Mouse (Mus musculus): ENCODE data around the gene Nup62. TPM values are rescaled to one million over a fixed set of nuclear protein-coding genes. Genes with fewer than 3 reads are reported as not detected.

Nup62 gene
- polyA plus RNA-seq (2012; rRNA removed): 41.2 and 48.8 TPM in 2 replicates

GRCm38 (mm10) chr7:44815721-44816469 lies at the start of gene Nup62, which contains the start of gene Il4i1:
TSS of gene Nup62 (plus strand) at chr7:44816088.
TSS of gene Il4i1 (plus strand) at chr7:44816387.

GRCm38 (mm10) chr7:44816470-44817021 lies 658 bp downstream of the Nup62 start, which contains the start of gene Atf5:
TSS of gene Atf5 (minus strand) at chr7:44816658.

DNA sequence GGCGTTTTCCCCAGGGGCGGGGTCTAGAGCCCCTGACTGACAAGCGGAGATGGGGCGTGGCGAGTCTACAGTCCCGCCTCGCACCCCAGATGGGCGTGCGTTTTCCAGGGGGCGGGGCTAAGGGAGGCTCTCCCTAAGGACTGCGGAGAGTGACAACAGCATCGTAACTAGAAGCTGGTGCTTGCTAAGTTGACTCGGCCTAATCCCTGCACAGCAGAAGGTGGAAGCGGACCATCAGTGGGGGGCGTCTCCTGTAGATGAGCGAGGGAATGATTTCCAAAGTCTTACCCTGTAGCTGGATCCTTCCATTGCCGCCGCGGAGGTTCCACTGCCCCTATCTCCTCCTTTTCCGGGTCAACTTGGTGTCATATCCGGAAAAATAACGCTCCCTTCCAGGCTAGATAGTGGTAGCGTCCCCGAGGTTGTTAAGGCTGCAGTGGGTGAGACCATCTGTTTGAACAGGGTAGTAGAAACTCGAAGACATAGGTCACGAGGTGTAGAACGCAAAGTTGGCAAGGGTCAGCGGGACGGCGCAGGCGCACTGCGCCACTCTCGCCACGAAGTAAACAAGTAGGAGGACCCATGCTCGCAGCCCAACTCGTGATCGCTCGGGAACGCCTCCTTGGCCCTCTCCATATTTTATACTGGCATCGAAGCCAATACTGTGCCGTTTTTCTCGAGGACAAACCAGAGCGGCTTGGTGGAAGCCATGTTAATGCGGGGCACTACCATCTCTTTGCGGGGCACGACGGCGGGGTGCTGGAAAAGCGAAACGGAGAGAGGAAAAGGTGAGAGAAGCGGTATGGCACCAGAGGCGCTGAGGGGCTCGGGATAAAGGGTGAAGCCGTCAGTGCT lies 32.9 kb downstream of the Nup62 start, which contains the start of the genes Akt1s1 and Tbc1d17:
Gene Akt1s1, plus strand, starts transcription at position 431 of the 855 bp plus-strand sequence.
Gene Tbc1d17, minus strand, starts transcription at position 519 of the 855 bp plus-strand sequence.

DNA sequence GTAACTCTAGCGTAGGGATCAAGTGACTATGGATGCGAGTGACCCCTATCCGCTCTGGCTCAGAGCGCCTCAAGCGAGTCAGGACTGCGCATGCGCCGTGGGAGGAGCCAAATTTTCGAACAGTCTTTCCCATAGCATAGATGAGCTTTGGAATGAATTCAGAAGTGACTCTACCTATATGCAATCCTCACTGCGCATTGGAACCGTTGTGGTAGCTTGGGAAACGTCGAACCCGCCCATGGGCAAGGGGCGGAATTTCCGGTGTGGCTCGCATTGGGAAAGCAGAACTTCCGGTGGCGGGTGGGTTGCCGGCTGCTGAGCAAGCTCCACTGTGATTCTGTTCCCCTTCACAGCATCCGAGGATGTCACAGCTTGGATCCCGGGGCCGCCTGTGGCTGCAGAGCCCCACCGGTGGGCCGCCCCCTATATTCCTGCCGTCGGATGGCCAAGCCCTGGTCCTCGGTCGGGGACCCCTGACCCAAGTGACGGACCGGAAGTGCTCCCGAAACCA lies 41.2 kb downstream of the Nup62 start, which contains the start of gene Pnkp:
Gene Pnkp, plus strand, starts transcription at position 98 of the 511 bp plus-strand sequence.

DNA sequence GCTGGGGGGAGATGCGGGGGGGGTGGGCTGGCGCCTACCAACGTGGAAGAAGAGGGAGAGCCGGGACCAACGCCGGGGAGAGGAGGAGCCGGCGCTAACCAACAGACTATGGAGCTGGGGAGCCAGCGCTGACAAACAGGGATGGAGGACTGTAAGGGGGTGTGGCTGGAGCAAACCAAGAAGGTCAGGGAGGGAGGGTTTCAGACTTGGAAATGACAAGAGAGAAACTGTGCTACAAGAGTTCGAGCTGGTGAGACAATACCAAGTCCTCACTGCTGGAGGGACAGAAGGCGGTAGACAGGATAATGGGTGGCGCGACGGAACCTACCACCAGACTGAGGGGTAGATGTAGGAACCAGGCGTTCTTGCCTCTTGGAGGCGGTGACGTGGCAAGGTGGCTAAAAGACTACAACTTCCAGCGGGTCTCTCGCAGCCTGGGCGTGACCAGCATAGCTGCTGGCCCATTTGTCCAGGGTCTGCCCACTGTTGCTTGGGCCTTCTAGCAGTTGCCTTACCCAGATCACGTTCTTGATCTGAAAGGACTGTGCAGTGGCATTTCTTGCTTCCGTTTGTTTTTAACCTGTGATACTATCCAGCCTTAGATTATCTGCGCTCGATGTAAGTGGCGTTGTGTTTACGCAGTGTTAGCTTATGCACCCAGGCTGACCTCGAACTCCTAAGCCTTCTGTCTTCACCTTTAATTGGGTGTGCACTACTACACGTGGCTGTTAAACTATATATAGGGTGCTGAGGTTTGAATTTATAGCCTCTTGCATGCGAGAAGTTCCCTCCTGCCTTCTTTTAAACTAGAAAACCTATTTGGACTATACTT lies 54.0 kb downstream of the Nup62 start, which contains the start of gene Ptov1:
Gene Ptov1, minus strand, starts transcription at position 92 of the 832 bp plus-strand sequence.

Other genes with a start within 250 kb of the Nup62 start
- gene Napsa, start 243.7 kb upstream of the Nup62 start, polyA plus RNA-seq (2012; rRNA removed): 3.9 and 5.2 TPM in 2 replicates
- gene Kcnc3, start 225.4 kb upstream of the Nup62 start, polyA plus RNA-seq (2012; rRNA removed): 0.16 and 0.24 TPM in 2 replicates
- 0.08 and 0.23 TPM in 2 replicates for gene Myh14, start 145.2 kb upstream of the Nup62 start, polyA plus RNA-seq (2012; rRNA removed)
- gene Izumo2, start 107.3 kb upstream of the Nup62 start, polyA plus RNA-seq (2012; rRNA removed): not detected in 2 replicates
- gene Vrk3, start 67.7 kb upstream of the Nup62 start, polyA plus RNA-seq (2012; rRNA removed): 20.0 and 23.5 TPM in 2 replicates
- 0.95 and 1.0 TPM in 2 replicates for gene Zfp473, start 65.0 kb upstream of the Nup62 start, polyA plus RNA-seq (2012; rRNA removed)
- 0.40 and 0.41 TPM in 2 replicates for gene Il4i1, start 299 bp downstream of the Nup62 start, polyA plus RNA-seq (2012; rRNA removed)
- gene Atf5, start 570 bp downstream of the Nup62 start, polyA plus RNA-seq (2012; rRNA removed): 27.2 and 29.9 TPM in 2 replicates
- gene Akt1s1, start 32.9 kb downstream of the Nup62 start, polyA plus RNA-seq (2012; rRNA removed): 22.9 and 23.0 TPM in 2 replicates
- 14.0 and 15.9 TPM in 2 replicates for gene Tbc1d17, start 33.0 kb downstream of the Nup62 start, polyA plus RNA-seq (2012; rRNA removed)
- 13.6 and 14.4 TPM in 2 replicates for gene Pnkp, start 41.1 kb downstream of the Nup62 start, polyA plus RNA-seq (2012; rRNA removed)
- gene Ptov1, start 53.7 kb downstream of the Nup62 start, polyA plus RNA-seq (2012; rRNA removed): 43.8 and 45.4 TPM in 2 replicates
- 25.1 and 29.4 TPM in 2 replicates for gene Med25, start 76.6 kb downstream of the Nup62 start, polyA plus RNA-seq (2012; rRNA removed)
- gene Fuz, start 80.0 kb downstream of the Nup62 start, polyA plus RNA-seq (2012; rRNA removed): 4.5 and 5.3 TPM in 2 replicates
- 59.2 and 68.7 TPM in 2 replicates for gene Ap2a1, start 113.4 kb downstream of the Nup62 start, polyA plus RNA-seq (2012; rRNA removed)
- gene Tsks, start 127.1 kb downstream of the Nup62 start, polyA plus RNA-seq (2012; rRNA removed): 0.10 TPM in 1 of 2 replicates, not detected in the other
- 1.8 and 2.3 TPM in 2 replicates for gene Cpt1c, start 158.8 kb downstream of the Nup62 start, polyA plus RNA-seq (2012; rRNA removed)
- 163 and 176 TPM in 2 replicates for gene Prmt1, start 170.5 kb downstream of the Nup62 start, polyA plus RNA-seq (2012; rRNA removed)
- 38.0 and 41.0 TPM in 2 replicates for gene Irf3, start 181.6 kb downstream of the Nup62 start, polyA plus RNA-seq (2012; rRNA removed)
- 10.2 and 11.7 TPM in 2 replicates for gene Bcl2l12, start 182.6 kb downstream of the Nup62 start, polyA plus RNA-seq (2012; rRNA removed)
- 15.6 and 17.5 TPM in 2 replicates for gene Scaf1, start 200.3 kb downstream of the Nup62 start, polyA plus RNA-seq (2012; rRNA removed)
- gene Rras, start 201.9 kb downstream of the Nup62 start, polyA plus RNA-seq (2012; rRNA removed): 15.6 and 17.7 TPM in 2 replicates
- 1.9 and 2.5 TPM in 2 replicates for gene Prr12, start 236.8 kb downstream of the Nup62 start, polyA plus RNA-seq (2012; rRNA removed)
- 26.5 and 28.7 TPM in 2 replicates for gene Nosip, start 246.3 kb downstream of the Nup62 start, polyA plus RNA-seq (2012; rRNA removed)
- 7.1 and 7.9 TPM in 2 replicates for gene Prrg2, start 246.6 kb downstream of the Nup62 start, polyA plus RNA-seq (2012; rRNA removed)